Mouse (Mus musculus) embryonic facial prominence, embryonic 15.5 days (tissue): ENCODE results near the gene Lekr1. TPM values are rescaled to one million over a fixed set of nuclear protein-coding genes. Genes with fewer than 3 reads are reported as not detected.

Source experiments
- ATAC-seq: fragments of 200-750 bp; cut with Nextera tagmentation; 2 replicates; pipeline ENCODE4 v1.8.0; 2017; ENCODE audit warnings: low read depth, moderate TSS enrichment; ENCODE audit not compliant: insufficient number of reproducible peaks, low FRiP score, low TSS enrichment
- H3K27ac ChIP-seq: fragments of 300-500 bp; sonication (generic); replicated peaks from 2 replicates; pipeline ENCODE4 v1.5.1; 2015; ENCODE audit warnings: mild to moderate bottlenecking, inconsistent platforms
- H3K27me3 ChIP-seq: fragments of 300-500 bp; sonication (generic); 2 replicates; pipeline ENCODE4 v1.6.1; 2015; ENCODE audit warnings: inconsistent platforms
- H3K36me3 ChIP-seq: fragments of 300-500 bp; sonication (generic); 2 replicates; pipeline ENCODE4 v1.6.1; 2015; ENCODE audit warnings: mild to moderate bottlenecking, inconsistent platforms
- H3K4me1 ChIP-seq: fragments of 300-500 bp; sonication (generic); 2 replicates; pipeline ENCODE4 v1.6.1; 2015; ENCODE audit warnings: inconsistent platforms
- H3K4me2 ChIP-seq: fragments of 300-500 bp; sonication (generic); replicated peaks from 2 replicates; pipeline ENCODE4 v1.6.1; 2015; ENCODE audit warnings: mild to moderate bottlenecking, inconsistent platforms
- H3K4me3 ChIP-seq: fragments of 300-500 bp; sonication (generic); replicated peaks from 2 replicates; pipeline ENCODE4 v1.5.1; 2015; ENCODE audit warnings: mild to moderate bottlenecking, inconsistent platforms
- H3K9ac ChIP-seq: fragments of 300-500 bp; sonication (generic); 2 replicates; pipeline ENCODE4 v1.6.1; 2015; ENCODE audit warnings: inconsistent platforms
- H3K9me3 ChIP-seq: fragments of 300-500 bp; sonication (generic); replicated peaks from 2 replicates; pipeline ENCODE4 v1.6.1; 2016; ENCODE audit warnings: inconsistent platforms
- WGBS: fragments of 180-500 bp; shearing (Covaris S2); methylation state at CpG from one replicate; pipeline ENCODE4 v1.1.7; 2015; 5-methylcytosine and 5-hydroxymethylcytosine counted together
- polyA plus RNA-seq: library from polyadenylated mRNA; unstranded; fragments of >200 nt; fragmentation: Nextera tagmentation; extraction: Ambion mirVana; gene quantifications from 2 replicates; pipeline ENCODE4 v1.2.1, GENCODE M21; 2015

The Lekr1 gene
- polyA plus RNA-seq, 1 experiment from 2014 or later = 8.1 TPM

- H3K4me2 ChIP-seq = no peak overlapping the region
- whole genome bisulfite sequencing = 69% methylated on average over 10 of the region's 10 CpGs
- 0 out of 2 replicates have a peak, but pooled peaks cover 5% of the 10 kb centered on the region for H3K4me1 ChIP-seq
- H3K27me3 ChIP-seq = no peaks in the 10 kb centered on the region
- no peak overlapping the region for H3K9ac ChIP-seq
- H3K9me3 ChIP-seq = no peaks in the 10 kb centered on the region
- H3K36me3 ChIP-seq = no peaks in the 10 kb centered on the region
- H3K27ac ChIP-seq = no peak overlapping the region
- no peak overlapping the region for H3K4me3 ChIP-seq
- ATAC-seq = peak; percentile 43
These were observed 150.0 kb downstream of the Lekr1 start for GRCm38 (mm10) chr3:65816012-65816411.

- WGBS = 61% methylated on average over 4 of the region's 4 CpGs
- H3K36me3 ChIP-seq = no peaks in the 10 kb centered on the region
- H3K4me3 ChIP-seq = no peak overlapping the region
- no peaks in the 10 kb centered on the region for H3K27me3 ChIP-seq
- no peak overlapping the region for H3K9ac ChIP-seq
- H3K27ac ChIP-seq = no peak overlapping the region
- H3K4me2 ChIP-seq = no peak overlapping the region
- H3K9me3 ChIP-seq = no peaks in the 10 kb centered on the region
- H3K4me1 ChIP-seq = 0 out of 2 replicates have a peak, but pooled peaks cover 5% of the 10 kb centered on the region
- no peak for ATAC-seq
These were observed 152.6 kb downstream of the Lekr1 start for GRCm38 (mm10) chr3:65818597-65818996.

GRCm38 (mm10) chr3:65819841-65820240 lies 153.8 kb downstream of the Lekr1 start:
- Histone ChIP-seq H3K27ac (no peak overlapping the region), H3K27me3 (no peaks in the 10 kb centered on the region), H3K4me3 (no peak overlapping the region), H3K4me2 (no peak overlapping the region), H3K9ac (no peak overlapping the region), H3K9me3 (no peaks in the 10 kb centered on the region), H3K4me1 (0 out of 2 replicates have a peak, but pooled peaks cover 7% of the 10 kb centered on the region), H3K36me3 (no peaks in the 10 kb centered on the region)
- ATAC-seq = no peak
- 34% methylated on average over 6 of the region's 6 CpGs for WGBS

GRCm38 (mm10) chr3:65824886-65825285 lies 158.9 kb downstream of the Lekr1 start:
- 64% methylated on average over 3 of the region's 3 CpGs for WGBS

GRCm38 (mm10) chr3:65826716-65827115 lies 160.7 kb downstream of the Lekr1 start:
- no peak overlapping the region for H3K9ac ChIP-seq
- no peaks in the 10 kb centered on the region for H3K9me3 ChIP-seq
- H3K27ac ChIP-seq = no peak overlapping the region
- WGBS = 69% methylated on average over 6 of the region's 6 CpGs
- 0 out of 2 replicates have a peak, but pooled peaks cover 7% of the 10 kb centered on the region for H3K4me1 ChIP-seq
- no peak overlapping the region for H3K4me3 ChIP-seq
- H3K36me3 ChIP-seq = no peaks in the 10 kb centered on the region
- ATAC-seq = no peak
- no peak overlapping the region for H3K4me2 ChIP-seq
- H3K27me3 ChIP-seq = peaks cover 7% of the 10 kb centered on the region; the same call in 1 of the 2 replicates

More at GRCm38 (mm10) chr3:65824886-65825285, 158.9 kb downstream of the Lekr1 start:
- 0 out of 2 replicates have a peak, but pooled peaks cover 4% of the 10 kb centered on the region for H3K4me1 ChIP-seq
- H3K4me3 ChIP-seq = no peak overlapping the region
- H3K9me3 ChIP-seq = no peaks in the 10 kb centered on the region
- no peak for ATAC-seq
- H3K9ac ChIP-seq = no peak overlapping the region
- H3K36me3 ChIP-seq = no peaks in the 10 kb centered on the region
- no peak overlapping the region for H3K4me2 ChIP-seq
- 0 out of 2 replicates have a peak overlapping the region, but pooled peaks have one; percentile 39 for H3K27ac ChIP-seq
- no peaks in the 10 kb centered on the region for H3K27me3 ChIP-seq

GRCm38 (mm10) chr3:65827400-65827799 lies 161.4 kb downstream of the Lekr1 start:
- H3K9me3 ChIP-seq = no peaks in the 10 kb centered on the region
- no peak overlapping the region for H3K4me2 ChIP-seq
- peaks cover 7% of the 10 kb centered on the region; the same call in 1 of the 2 replicates for H3K27me3 ChIP-seq
- 0 out of 2 replicates have a peak, but pooled peaks cover 7% of the 10 kb centered on the region for H3K4me1 ChIP-seq
- WGBS = 89% methylated on average over 5 of the region's 5 CpGs
- no peak overlapping the region for H3K4me3 ChIP-seq
- H3K9ac ChIP-seq = no peak overlapping the region
- H3K27ac ChIP-seq = no peak overlapping the region
- no peaks in the 10 kb centered on the region for H3K36me3 ChIP-seq
- no peak for ATAC-seq

- ATAC-seq = no peak
- H3K9me3 ChIP-seq = no peaks in the 10 kb centered on the region
- no peaks in the 10 kb centered on the region for H3K36me3 ChIP-seq
- H3K27me3 ChIP-seq = peaks cover 7% of the 10 kb centered on the region; the same call in 1 of the 2 replicates
- no peak overlapping the region for H3K9ac ChIP-seq
- WGBS = 66% methylated on average over 3 of the region's 3 CpGs
- H3K4me3 ChIP-seq = no peak overlapping the region
- no peak overlapping the region for H3K4me2 ChIP-seq
- no peak overlapping the region for H3K27ac ChIP-seq
- H3K4me1 ChIP-seq = 0 out of 2 replicates have a peak, but pooled peaks cover 7% of the 10 kb centered on the region
These were observed 162.0 kb downstream of the Lekr1 start for GRCm38 (mm10) chr3:65828020-65828419.

GRCm38 (mm10) chr3:65829230-65829629 lies 163.2 kb downstream of the Lekr1 start:
- 15% methylated on average over 7 of the region's 7 CpGs for WGBS
- Histone ChIP-seq H3K36me3 (no peaks in the 10 kb centered on the region), H3K4me1 (0 out of 2 replicates have a peak, but pooled peaks cover 7% of the 10 kb centered on the region), H3K9ac (no peak overlapping the region), H3K27ac (no peak overlapping the region), H3K4me3 (no peak overlapping the region), H3K9me3 (no peaks in the 10 kb centered on the region), H3K4me2 (no peak overlapping the region), H3K27me3 (peaks cover 7% of the 10 kb centered on the region; the same call in 1 of the 2 replicates)
- ATAC-seq = no peak

GRCm38 (mm10) chr3:65829943-65830483 lies 164.0 kb downstream of the Lekr1 start:
- no peaks in the 10 kb centered on the region for H3K9me3 ChIP-seq
- H3K9ac ChIP-seq = no peak overlapping the region
- 56% methylated on average over 7 of the region's 7 CpGs for WGBS
- no peak overlapping the region for H3K4me3 ChIP-seq
- H3K27ac ChIP-seq = no peak overlapping the region
- H3K4me2 ChIP-seq = no peak overlapping the region
- no peak for ATAC-seq
- H3K4me1 ChIP-seq = 0 out of 2 replicates have a peak, but pooled peaks cover 5% of the 10 kb centered on the region
- no peaks in the 10 kb centered on the region for H3K36me3 ChIP-seq
- H3K27me3 ChIP-seq = peaks cover 7% of the 10 kb centered on the region; the same call in 1 of the 2 replicates

GRCm38 (mm10) chr3:65830801-65831200 lies 164.8 kb downstream of the Lekr1 start:
- Histone ChIP-seq H3K4me1 (0 out of 2 replicates have a peak, but pooled peaks cover 5% of the 10 kb centered on the region), H3K27ac (no peak overlapping the region), H3K27me3 (peaks cover 7% of the 10 kb centered on the region; the same call in 1 of the 2 replicates), H3K9me3 (no peaks in the 10 kb centered on the region), H3K9ac (no peak overlapping the region), H3K4me3 (no peak overlapping the region), H3K4me2 (no peak overlapping the region), H3K36me3 (no peaks in the 10 kb centered on the region)
- no peak for ATAC-seq
- WGBS = 32% methylated on average over 16 of the region's 16 CpGs

- WGBS = 64% methylated on average over 7 of the region's 7 CpGs
- H3K27me3 ChIP-seq = peaks cover 7% of the 10 kb centered on the region; the same call in 1 of the 2 replicates
- H3K4me1 ChIP-seq = 0 out of 2 replicates have a peak, but pooled peaks cover 5% of the 10 kb centered on the region
- ATAC-seq = no peak
- H3K9ac ChIP-seq = no peak overlapping the region
- no peaks in the 10 kb centered on the region for H3K9me3 ChIP-seq
- no peaks in the 10 kb centered on the region for H3K36me3 ChIP-seq
- H3K4me2 ChIP-seq = no peak overlapping the region
- no peak overlapping the region for H3K27ac ChIP-seq
- no peak overlapping the region for H3K4me3 ChIP-seq
These were observed 166.4 kb downstream of the Lekr1 start for GRCm38 (mm10) chr3:65832398-65832797.
